Mouse (Mus musculus) liver, embryonic 11.5 days (tissue): ENCODE measurements around the gene Stt3b. TPM values are rescaled to one million over a fixed set of nuclear protein-coding genes. Genes with fewer than 3 reads are reported as not detected.
A peak's percentile ranks its signal among the peaks of the same experiment; 100 is the strongest.
"Not testable (repeated sequence)": the region's sequence is repeated elsewhere in the genome, so short reads cannot be mapped to it uniquely, and the experiment has no call there.

Experiments used
- ATAC-seq: fragments of 200-750 bp; cut with Nextera tagmentation; replicated peaks from 2 replicates; pipeline ENCODE4 v1.8.0; 2017; ENCODE audit warnings: moderate number of reproducible peaks, mild to moderate bottlenecking, moderate TSS enrichment, moderate library complexity; ENCODE audit not compliant: low FRiP score
- DNase-seq: peaks from one replicate; pipeline ENCODE4 v3.0.0-alpha.2; 2017; ENCODE audit warnings: low spot score
- H3K27ac ChIP-seq: fragments of 300-500 bp; sonication (generic); 2 replicates; pipeline ENCODE4 v1.5.1; 2014; ENCODE audit warnings: mild to moderate bottlenecking, low read depth, low read length, control low read depth
- H3K27me3 ChIP-seq: fragments of 300-500 bp; sonication (generic); replicated peaks from 2 replicates; pipeline ENCODE4 v1.6.1; 2014; ENCODE audit warnings: low read length, mixed read lengths; ENCODE audit not compliant: control insufficient read depth, insufficient read depth
- H3K36me3 ChIP-seq: fragments of 300-500 bp; sonication (generic); 2 replicates; pipeline ENCODE4 v1.6.1; 2014; ENCODE audit warnings: mild to moderate bottlenecking, low read length, moderate library complexity, mixed read lengths; ENCODE audit not compliant: control insufficient read depth, insufficient read depth
- H3K4me1 ChIP-seq: fragments of 300-500 bp; sonication (generic); replicated peaks from 2 replicates; pipeline ENCODE4 v1.6.1; 2014; ENCODE audit warnings: low read length, mixed read lengths; ENCODE audit not compliant: control insufficient read depth, insufficient read depth
- H3K4me2 ChIP-seq: fragments of 300-500 bp; sonication (generic); 2 replicates; pipeline ENCODE4 v1.6.1; 2014; ENCODE audit warnings: mild to moderate bottlenecking, control low read depth, moderate library complexity
- H3K4me3 ChIP-seq: fragments of 300-500 bp; sonication (generic); 2 replicates; pipeline ENCODE4 v1.5.1; 2014; ENCODE audit warnings: low read depth, low read length, control low read depth
- H3K9ac ChIP-seq: fragments of 300-500 bp; sonication (generic); 2 replicates; pipeline ENCODE4 v1.6.1; 2014; ENCODE audit warnings: low read depth, low read length, control low read depth
- H3K9me3 ChIP-seq: fragments of 300-500 bp; sonication (generic); 2 replicates; pipeline ENCODE4 v1.6.1; 2016; ENCODE audit warnings: low read length, inconsistent platforms, mixed read lengths; ENCODE audit not compliant: control insufficient read depth
- WGBS: fragments of 180-500 bp; shearing (Covaris S2); extraction: QIAGEN DNeasy Blood & Tissue Kit; methylation state at CpG from one replicate; pipeline ENCODE4 v1.1.7; 2014; 5-methylcytosine and 5-hydroxymethylcytosine counted together
- polyA plus RNA-seq: library from polyadenylated mRNA; unstranded; fragments of >200 nt; fragmentation: Nextera tagmentation; extraction: Ambion mirVana; gene quantifications from 2 replicates; pipeline ENCODE4 v1.2.1, GENCODE M21; 2014

Gene Stt3b
- polyA plus RNA-seq, 1 experiment from 2014 or later = 113 TPM

- H3K4me2 ChIP-seq = no peak overlapping the region
- no peaks in the 10 kb centered on the region for H3K36me3 ChIP-seq
- H3K9ac ChIP-seq = no peak overlapping the region
- H3K4me3 ChIP-seq = no peak overlapping the region
- DNase-seq (no peak), ATAC-seq (peak; percentile 24; the same call in 1 of the 2 replicates)
- 86% methylated on average over 10 of the region's 10 CpGs for WGBS
- H3K27ac ChIP-seq = no peak overlapping the region
- H3K9me3 ChIP-seq = no peaks in the 10 kb centered on the region
- no peaks in the 10 kb centered on the region for H3K27me3 ChIP-seq
- peaks cover 5% of the 10 kb centered on the region for H3K4me1 ChIP-seq
Observed at GRCm38 (mm10) chr9:115293920-115294594, 16.2 kb downstream of the Stt3b start.

DNA sequence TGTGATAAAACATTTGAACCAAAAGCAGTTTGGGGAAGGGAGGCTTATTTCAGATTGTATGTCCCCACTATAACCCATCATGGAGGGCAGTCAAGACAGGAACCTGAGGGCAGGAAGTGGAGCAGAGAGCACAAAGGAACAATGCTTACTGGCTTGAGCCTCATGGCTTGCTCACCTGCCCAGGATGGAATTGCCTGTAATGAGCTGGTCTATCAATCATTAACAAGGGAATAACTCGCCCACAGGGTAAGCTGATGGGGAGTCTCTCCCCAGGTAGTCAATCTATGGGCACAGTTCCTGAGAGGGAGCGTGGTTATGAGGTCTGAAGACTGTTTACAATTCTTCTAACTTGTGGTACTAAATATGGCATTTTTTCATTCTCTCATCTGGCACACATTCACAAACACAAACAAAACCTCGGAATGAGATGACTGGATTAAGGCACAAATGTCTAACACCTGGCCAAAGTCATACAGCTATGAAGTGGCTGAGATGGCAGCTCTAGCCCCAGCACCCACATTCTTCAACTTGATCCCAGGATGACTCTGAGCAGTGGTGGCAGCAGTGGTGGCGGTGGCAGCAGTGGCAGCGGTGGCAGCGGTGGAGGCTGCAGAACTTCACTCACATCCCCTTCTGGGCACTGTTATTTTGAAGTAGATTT lies 22.3 kb downstream of the Stt3b start:
- Histone ChIP-seq H3K27ac (no peak overlapping the region), H3K9ac (no peak overlapping the region), H3K4me3 (no peak overlapping the region), H3K36me3 (peaks cover 4% of the 10 kb centered on the region; the same call in 1 of the 2 replicates), H3K4me2 (no peak overlapping the region), H3K9me3 (no peaks in the 10 kb centered on the region), H3K27me3 (no peaks in the 10 kb centered on the region), H3K4me1 (peaks cover 5% of the 10 kb centered on the region)
- no peak for ATAC-seq
- no peak for DNase-seq
- WGBS = 87% methylated on average over 6 of the region's 6 CpGs

DNA sequence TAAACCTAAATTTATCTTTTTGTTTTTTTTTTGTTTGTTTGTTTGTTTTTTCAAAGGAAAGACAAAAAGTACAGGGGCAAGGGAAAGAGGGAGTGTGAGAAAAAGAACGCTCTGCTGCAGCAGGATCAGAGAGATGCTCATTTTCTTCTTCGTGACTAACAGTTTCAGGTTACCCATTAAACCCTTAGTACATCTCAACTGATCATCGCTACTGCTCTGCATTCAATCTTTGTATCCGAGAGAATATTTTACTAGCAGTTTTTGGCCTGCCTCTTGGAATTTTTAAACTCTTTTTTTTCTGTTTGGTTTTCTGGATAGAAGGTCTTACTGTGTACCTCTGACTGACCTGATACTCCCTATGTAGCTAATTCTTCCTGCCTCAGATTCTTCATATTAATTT lies 25.8 kb downstream of the Stt3b start:
- H3K4me1 ChIP-seq = no peaks in the 10 kb centered on the region; the same call in 1 of the 2 replicates
- ATAC-seq (no peak), DNase-seq (no peak)
- no peak overlapping the region for H3K4me2 ChIP-seq
- H3K4me3 ChIP-seq = no peak overlapping the region
- H3K9ac ChIP-seq = no peak overlapping the region
- H3K36me3 ChIP-seq = peaks cover 11% of the 10 kb centered on the region; the same call in 1 of the 2 replicates
- no peak overlapping the region for H3K27ac ChIP-seq
- H3K9me3 ChIP-seq = no peaks in the 10 kb centered on the region
- WGBS = 87% methylated on average over 4 of the region's 4 CpGs
- H3K27me3 ChIP-seq = no peaks in the 10 kb centered on the region

DNA sequence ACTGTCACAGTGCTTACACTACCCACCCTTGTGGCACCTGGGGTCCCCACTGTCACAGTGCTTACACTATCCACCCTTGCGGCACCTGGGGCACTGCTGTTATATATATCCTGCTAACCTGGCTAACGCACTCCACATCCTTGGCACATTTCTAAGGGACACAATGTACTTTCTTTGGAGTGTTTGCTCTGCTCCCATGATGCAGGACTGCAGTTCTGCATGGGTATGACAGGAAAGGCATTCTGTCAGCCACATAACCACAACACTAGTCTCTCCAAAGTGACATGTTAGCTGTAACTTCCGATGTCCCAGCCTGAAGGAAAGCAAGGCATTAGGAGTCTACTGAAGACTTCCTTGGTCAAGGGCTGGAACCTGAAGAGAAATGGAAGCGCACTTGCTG lies 26.8 kb downstream of the Stt3b start:
- no peak overlapping the region for H3K9ac ChIP-seq
- H3K27me3 ChIP-seq = no peaks in the 10 kb centered on the region
- no peak for ATAC-seq
- H3K4me1 ChIP-seq = no peaks in the 10 kb centered on the region; the same call in 1 of the 2 replicates
- DNase-seq = no peak
- H3K27ac ChIP-seq = no peak overlapping the region
- no peaks in the 10 kb centered on the region for H3K9me3 ChIP-seq
- no peak overlapping the region for H3K4me3 ChIP-seq
- no peak overlapping the region for H3K4me2 ChIP-seq
- WGBS = 77% methylated on average over 4 of the region's 4 CpGs
- peaks cover 17% of the 10 kb centered on the region; the same call in 1 of the 2 replicates for H3K36me3 ChIP-seq

GRCm38 (mm10) chr9:115278641-115279040 lies 31.6 kb downstream of the Stt3b start:
- ATAC-seq = no peak
- H3K4me2 ChIP-seq = no peak overlapping the region
- no peaks in the 10 kb centered on the region; the same call in 1 of the 2 replicates for H3K4me1 ChIP-seq
- H3K9ac ChIP-seq = no peak overlapping the region
- H3K9me3 ChIP-seq = no peaks in the 10 kb centered on the region
- H3K27me3 ChIP-seq = no peaks in the 10 kb centered on the region
- no peak for DNase-seq
- H3K36me3 ChIP-seq = peaks cover 24% of the 10 kb centered on the region; the same call in 1 of the 2 replicates
- no peak overlapping the region for H3K27ac ChIP-seq
- no peak overlapping the region for H3K4me3 ChIP-seq
- WGBS = 91% methylated on average over 1 of the region's 1 CpGs

- Histone ChIP-seq H3K4me1 (no peaks in the 10 kb centered on the region), H3K9me3 (no peaks in the 10 kb centered on the region), H3K27ac (no peak overlapping the region), H3K4me2 (no peak overlapping the region), H3K36me3 (peaks cover 21% of the 10 kb centered on the region; the same call in 1 of the 2 replicates), H3K9ac (no peak overlapping the region), H3K27me3 (no peaks in the 10 kb centered on the region), H3K4me3 (no peak overlapping the region)
- WGBS = 79% methylated on average over 6 of the region's 6 CpGs
- no peak for ATAC-seq
- DNase-seq = no peak
Observed at GRCm38 (mm10) chr9:115274806-115275205, 35.4 kb downstream of the Stt3b start.

GRCm38 (mm10) chr9:115273095-115273649 lies 37.0 kb downstream of the Stt3b start:
- no peak overlapping the region for H3K4me3 ChIP-seq
- no peak for ATAC-seq
- no peak overlapping the region for H3K27ac ChIP-seq
- H3K4me1 ChIP-seq = no peaks in the 10 kb centered on the region
- DNase-seq = no peak
- H3K4me2 ChIP-seq = no peak overlapping the region
- H3K27me3 ChIP-seq = no peaks in the 10 kb centered on the region
- H3K9me3 ChIP-seq = no peaks in the 10 kb centered on the region
- H3K36me3 ChIP-seq = peaks cover 9% of the 10 kb centered on the region; the same call in 1 of the 2 replicates
- 81% methylated on average over 7 of the region's 7 CpGs for WGBS
- H3K9ac ChIP-seq = no peak overlapping the region

- 84% methylated on average over 2 of the region's 5 CpGs for WGBS
- not testable (repeated sequence) for H3K36me3 ChIP-seq, H3K4me2 ChIP-seq
Observed at GRCm38 (mm10) chr9:115272451-115272850, 37.8 kb downstream of the Stt3b start.

More at GRCm38 (mm10) chr9:115272451-115272850, 37.8 kb downstream of the Stt3b start:
- H3K4me1 ChIP-seq, H3K4me3 ChIP-seq, H3K9ac ChIP-seq, ATAC-seq, H3K9me3 ChIP-seq, H3K27ac ChIP-seq, DNase-seq, H3K27me3 ChIP-seq: not testable (repeated sequence)
